Mouse (Mus musculus): ENCODE data around the gene Hells.

- TF ChIP-seq CTCF (IDR thresholded peaks at IDR 0.05; ENCODE audit: low read depth) (no peak), EP300 (IDR thresholded peaks at IDR 0.05; ENCODE audit: low read depth) (no peak)
Observed at GRCm38 (mm10) chr19:38972581-38972980, 41.9 kb downstream of the Hells start.
